Mouse (Mus musculus) bone marrow macrophage, adult 2 months (primary cell): ENCODE results near the gene Nprl3.

Source experiments
- CTCF ChIP-seq: IDR thresholded peaks from 2 replicates; pipeline ENCODE4 v1.5.1; 2012; ENCODE audit warnings: low read depth, mild to moderate bottlenecking, low read length, moderate library complexity
- POLR2A ChIP-seq: IDR thresholded peaks from 2 replicates; pipeline ENCODE4 v1.6.1; 2012; ENCODE audit warnings: mild to moderate bottlenecking, low read depth, low read length, borderline replicate concordance

GRCm38 (mm10) chr11:32195867-32196540, 71.5 kb downstream of the Nprl3 start:
- TF ChIP-seq POLR2A (no peak), CTCF (no peak)
